Mouse (Mus musculus) hindbrain, embryonic 13.5 days (tissue): ENCODE measurements at regions not wholly inside any gene's neighbourhood (a gene's known extent, or its start where the extent isn't known, plus 50 kb on each side); places are given as distances from the start of the nearest gene placed in this dataset.

Source experiments
- ATAC-seq: fragments of 200-750 bp; cut with Nextera tagmentation; 2 replicates; pipeline ENCODE4 v1.8.0; 2017; ENCODE audit warnings: moderate TSS enrichment; ENCODE audit not compliant: low FRiP score
- H3K27ac ChIP-seq: fragments of 300-500 bp; sonication (generic); 2 replicates; pipeline ENCODE4 v1.5.1; 2015; ENCODE audit warnings: inconsistent platforms, mild to moderate bottlenecking, moderate library complexity
- H3K27me3 ChIP-seq: fragments of 300-500 bp; sonication (generic); 2 replicates; pipeline ENCODE4 v1.6.1; 2015; ENCODE audit warnings: mild to moderate bottlenecking, inconsistent platforms
- H3K36me3 ChIP-seq: fragments of 300-500 bp; sonication (generic); 2 replicates; pipeline ENCODE4 v1.6.1; 2015; ENCODE audit warnings: mild to moderate bottlenecking, inconsistent platforms
- H3K4me1 ChIP-seq: fragments of 300-500 bp; sonication (generic); replicated peaks from 2 replicates; pipeline ENCODE4 v1.6.1; 2015; ENCODE audit warnings: inconsistent platforms
- H3K4me2 ChIP-seq: fragments of 300-500 bp; sonication (generic); 2 replicates; pipeline ENCODE4 v1.6.1; 2015; ENCODE audit warnings: inconsistent platforms, mild to moderate bottlenecking, moderate library complexity
- H3K4me3 ChIP-seq: fragments of 300-500 bp; sonication (generic); 2 replicates; pipeline ENCODE4 v1.5.1; 2015; ENCODE audit warnings: mild to moderate bottlenecking, inconsistent platforms
- H3K9ac ChIP-seq: fragments of 300-500 bp; sonication (generic); 2 replicates; pipeline ENCODE4 v1.6.1; 2015; ENCODE audit warnings: mild to moderate bottlenecking, inconsistent platforms
- H3K9me3 ChIP-seq: fragments of 300-500 bp; sonication (generic); 2 replicates; pipeline ENCODE4 v1.6.1; 2016; ENCODE audit warnings: inconsistent platforms
- WGBS: fragments of 180-500 bp; shearing (Covaris S2); methylation state at CpG from one replicate; pipeline ENCODE4 v1.1.7; 2015; 5-methylcytosine and 5-hydroxymethylcytosine counted together

GRCm38 (mm10) chr17:50425110-50425509, 84.1 kb upstream of the Plcl2 start:
- WGBS, result 89% methylated on average over 3 of the region's 3 CpGs
- Histone ChIP-seq H3K9ac (no peak overlapping the region), H3K4me3 (no peak overlapping the region), H3K36me3 (no peaks in the 10 kb centered on the region), H3K4me2 (no peak overlapping the region), H3K27ac (no peak overlapping the region), H3K27me3 (no peaks in the 10 kb centered on the region), H3K4me1 (peaks cover 11% of the 10 kb centered on the region), H3K9me3 (no peaks in the 10 kb centered on the region)
- ATAC-seq, result no peak

DNA sequence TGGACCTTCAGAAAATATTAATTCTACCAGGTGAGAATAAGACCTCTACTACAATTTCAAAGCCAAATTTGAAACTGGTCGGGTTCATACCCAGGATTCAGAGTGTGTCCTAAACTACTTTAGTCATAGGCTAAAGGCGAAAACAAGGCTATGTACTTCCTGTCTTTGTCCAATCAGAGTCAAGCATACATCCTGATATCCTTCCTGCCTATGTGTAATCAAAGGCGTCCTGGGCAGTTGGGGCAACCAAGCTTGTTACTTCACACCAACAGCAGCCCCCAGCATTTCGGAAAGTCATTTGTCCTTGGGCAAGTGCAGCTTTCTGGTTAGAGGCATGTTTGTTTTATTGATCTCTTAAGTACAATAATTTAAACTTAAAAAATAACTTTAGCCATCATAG, 83.7 kb upstream of the Plcl2 start:
- no peaks in the 10 kb centered on the region for H3K9me3 ChIP-seq
- H3K4me3 ChIP-seq, result no peak overlapping the region
- H3K4me2 ChIP-seq, result no peak overlapping the region
- no peak overlapping the region for H3K9ac ChIP-seq
- H3K36me3 ChIP-seq, result no peaks in the 10 kb centered on the region
- H3K4me1 ChIP-seq, result peaks cover 11% of the 10 kb centered on the region
- no peaks in the 10 kb centered on the region for H3K27me3 ChIP-seq
- no peak for ATAC-seq
- 87% methylated on average over 4 of the region's 4 CpGs for WGBS
- no peak overlapping the region for H3K27ac ChIP-seq

GRCm38 (mm10) chr17:50426146-50426545, 83.1 kb upstream of the Plcl2 start:
- Histone ChIP-seq H3K4me2 (no peak overlapping the region), H3K27me3 (no peaks in the 10 kb centered on the region), H3K9ac (no peak overlapping the region), H3K4me3 (no peak overlapping the region), H3K4me1 (peaks cover 11% of the 10 kb centered on the region), H3K27ac (no peak overlapping the region), H3K9me3 (no peaks in the 10 kb centered on the region), H3K36me3 (no peaks in the 10 kb centered on the region)
- ATAC-seq, result no peak
- 72% methylated on average over 7 of the region's 7 CpGs for WGBS

GRCm38 (mm10) chr17:50427331-50428003, 81.7 kb upstream of the Plcl2 start:
- no peak overlapping the region for H3K9ac ChIP-seq
- 0 out of 2 replicates have a peak overlapping the region, but pooled peaks have one; percentile 5 for H3K4me3 ChIP-seq
- WGBS, result 5% methylated on average over 10 of the region's 10 CpGs

DNA sequence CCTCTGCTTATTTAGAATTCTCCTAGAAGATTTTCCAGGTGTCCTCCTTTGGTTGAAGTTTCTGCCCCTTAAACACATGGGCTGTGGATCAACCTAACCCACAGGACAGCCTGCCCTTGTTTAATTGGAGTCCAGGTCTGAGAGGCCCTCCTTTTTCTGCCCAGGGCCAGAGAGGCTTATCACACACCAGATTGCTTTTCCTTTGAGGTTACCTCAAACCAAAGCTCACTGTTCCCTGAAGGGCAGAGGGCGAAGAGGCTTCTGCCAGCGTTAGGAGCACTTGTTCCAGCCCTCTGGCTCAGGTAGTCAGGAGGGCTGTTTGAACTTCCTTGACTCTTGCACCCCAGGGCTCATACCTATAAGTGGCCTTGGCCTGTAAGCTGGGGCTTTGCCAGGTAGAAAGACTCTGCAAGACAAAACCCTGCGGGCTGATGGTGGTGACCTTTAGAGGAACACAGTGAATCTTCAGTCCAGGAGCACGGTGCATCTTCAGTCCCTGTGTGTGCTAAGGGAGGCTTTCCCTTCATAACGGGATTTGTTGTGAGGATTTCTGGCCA, 81.1 kb upstream of the Plcl2 start:
- H3K27ac ChIP-seq, result peak overlapping the region; percentile 82
- H3K4me3 ChIP-seq, result no peak overlapping the region
- peaks cover 11% of the 10 kb centered on the region for H3K4me1 ChIP-seq
- 0 out of 2 replicates have a peak, but pooled peaks have one; percentile 29 for ATAC-seq
- no peak overlapping the region for H3K9ac ChIP-seq
- H3K27me3 ChIP-seq, result no peaks in the 10 kb centered on the region
- 55% methylated on average over 5 of the region's 5 CpGs for WGBS
- no peak overlapping the region for H3K4me2 ChIP-seq
- no peaks in the 10 kb centered on the region for H3K9me3 ChIP-seq
- no peaks in the 10 kb centered on the region for H3K36me3 ChIP-seq

More at GRCm38 (mm10) chr17:50427331-50428003, 81.7 kb upstream of the Plcl2 start:
- no peaks in the 10 kb centered on the region for H3K9me3 ChIP-seq
- H3K27ac ChIP-seq, result peak overlapping the region; percentile 82
- ATAC-seq, result peak; percentile 79
- H3K4me1 ChIP-seq, result peaks cover 11% of the 10 kb centered on the region
- H3K27me3 ChIP-seq, result no peaks in the 10 kb centered on the region
- H3K36me3 ChIP-seq, result no peaks in the 10 kb centered on the region
- peak overlapping the region; percentile 40 for H3K4me2 ChIP-seq

DNA sequence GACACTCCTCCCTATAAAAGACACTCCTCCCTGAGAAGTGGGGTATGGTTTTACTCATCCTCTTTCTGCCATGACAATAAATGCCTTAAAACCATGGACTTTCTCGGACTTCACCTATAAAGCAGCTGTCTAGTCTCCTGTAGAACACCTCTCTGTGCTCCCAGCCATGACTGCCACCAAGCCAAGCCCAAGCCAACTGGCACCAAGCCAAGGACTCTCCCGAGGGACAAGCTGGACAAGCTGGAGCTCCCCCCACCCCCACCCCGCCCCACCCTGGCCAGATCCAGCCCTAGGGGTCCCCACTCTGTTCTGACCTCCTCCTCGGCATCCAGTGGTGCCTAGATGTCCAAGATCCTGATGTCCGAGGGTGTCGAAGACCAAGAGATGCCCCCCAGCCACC, 76.6 kb upstream of the Plcl2 start:
- no peak overlapping the region for H3K4me3 ChIP-seq
- H3K36me3 ChIP-seq, result no peaks in the 10 kb centered on the region
- no peaks in the 10 kb centered on the region for H3K27me3 ChIP-seq
- ATAC-seq, result no peak
- peaks cover 7% of the 10 kb centered on the region for H3K4me1 ChIP-seq
- H3K4me2 ChIP-seq, result no peak overlapping the region
- no peak overlapping the region for H3K27ac ChIP-seq
- 86% methylated on average over 6 of the region's 6 CpGs for WGBS
- H3K9me3 ChIP-seq, result no peaks in the 10 kb centered on the region
- H3K9ac ChIP-seq, result no peak overlapping the region

DNA sequence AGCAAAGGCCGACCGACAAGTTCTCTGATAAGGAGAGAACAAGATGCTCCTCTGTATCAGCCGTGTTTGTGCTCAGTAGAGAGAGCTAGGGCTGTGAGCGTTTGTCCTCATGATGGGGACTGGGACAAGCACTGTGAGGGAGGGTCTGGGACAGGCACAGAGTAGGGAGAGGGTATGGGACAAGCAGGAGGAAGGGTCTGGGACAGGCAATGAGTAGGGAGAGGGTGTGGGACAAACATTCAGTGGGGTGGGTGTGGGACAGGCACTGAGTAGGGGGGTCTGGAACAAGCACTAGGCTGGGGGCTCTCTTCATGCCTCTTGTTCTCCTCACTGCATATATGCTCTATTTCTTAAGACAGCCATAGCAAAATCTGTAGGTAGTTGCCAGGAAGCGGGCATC, 70.2 kb upstream of the Plcl2 start:
- no peak overlapping the region for H3K4me3 ChIP-seq

DNA sequence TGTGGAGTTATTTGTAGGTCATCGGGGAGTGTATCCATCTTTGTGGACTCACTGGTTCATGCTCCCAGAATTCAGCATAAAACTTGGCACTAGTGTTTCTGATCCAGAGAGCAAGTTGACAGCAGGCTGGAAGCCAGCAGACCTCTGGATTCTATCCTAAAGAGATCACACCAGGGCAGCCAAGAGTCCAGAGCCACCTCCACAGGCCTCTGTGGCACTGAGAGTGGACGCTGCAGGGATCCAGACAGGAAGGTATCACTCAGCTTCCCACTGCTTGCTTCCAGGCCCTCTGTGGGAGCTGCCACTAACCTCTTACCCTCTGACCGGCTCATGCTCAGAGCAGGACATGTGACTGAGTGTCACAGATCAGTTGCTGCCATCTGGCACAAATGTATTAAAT, 69.8 kb upstream of the Plcl2 start:
- Histone ChIP-seq H3K9me3 (no peaks in the 10 kb centered on the region), H3K4me2 (no peak overlapping the region), H3K4me1 (peaks cover 8% of the 10 kb centered on the region; the same call in 1 of the 2 replicates), H3K9ac (no peak overlapping the region), H3K36me3 (no peaks in the 10 kb centered on the region), H3K27ac (0 out of 2 replicates have a peak overlapping the region, but pooled peaks have one; percentile 6), H3K4me3 (no peak overlapping the region), H3K27me3 (no peaks in the 10 kb centered on the region)
- 67% methylated on average over 3 of the region's 3 CpGs for WGBS
- ATAC-seq, result no peak

More for the DNA sequence above, 70.2 kb upstream of the Plcl2 start:
- H3K27ac ChIP-seq, result no peak overlapping the region
- ATAC-seq, result no peak
- H3K4me1 ChIP-seq, result peaks cover 8% of the 10 kb centered on the region; the same call in 1 of the 2 replicates
- H3K36me3 ChIP-seq, result no peaks in the 10 kb centered on the region
- no peaks in the 10 kb centered on the region for H3K9me3 ChIP-seq
- no peak overlapping the region for H3K4me2 ChIP-seq
- H3K9ac ChIP-seq, result no peak overlapping the region
- 94% methylated on average over 5 of the region's 5 CpGs for WGBS
- no peaks in the 10 kb centered on the region for H3K27me3 ChIP-seq

GRCm38 (mm10) chr17:50442062-50442461, 67.1 kb upstream of the Plcl2 start:
- Histone ChIP-seq H3K36me3 (no peaks in the 10 kb centered on the region), H3K4me3 (no peak overlapping the region), H3K27me3 (no peaks in the 10 kb centered on the region), H3K9me3 (no peaks in the 10 kb centered on the region), H3K4me1 (peaks cover 8% of the 10 kb centered on the region; the same call in 1 of the 2 replicates), H3K27ac (no peak overlapping the region), H3K4me2 (no peak overlapping the region), H3K9ac (no peak overlapping the region)
- 87% methylated on average over 5 of the region's 5 CpGs for WGBS
- no peak for ATAC-seq

GRCm38 (mm10) chr17:50442905-50443304, 66.3 kb upstream of the Plcl2 start:
- WGBS, result 93% methylated on average over 6 of the region's 6 CpGs
- no peak overlapping the region for H3K27ac ChIP-seq
- no peaks in the 10 kb centered on the region for H3K36me3 ChIP-seq
- H3K27me3 ChIP-seq, result no peaks in the 10 kb centered on the region
- H3K4me3 ChIP-seq, result no peak overlapping the region
- ATAC-seq, result no peak
- H3K9ac ChIP-seq, result no peak overlapping the region
- no peaks in the 10 kb centered on the region for H3K9me3 ChIP-seq
- no peak overlapping the region for H3K4me2 ChIP-seq
- H3K4me1 ChIP-seq, result peaks cover 8% of the 10 kb centered on the region; the same call in 1 of the 2 replicates

DNA sequence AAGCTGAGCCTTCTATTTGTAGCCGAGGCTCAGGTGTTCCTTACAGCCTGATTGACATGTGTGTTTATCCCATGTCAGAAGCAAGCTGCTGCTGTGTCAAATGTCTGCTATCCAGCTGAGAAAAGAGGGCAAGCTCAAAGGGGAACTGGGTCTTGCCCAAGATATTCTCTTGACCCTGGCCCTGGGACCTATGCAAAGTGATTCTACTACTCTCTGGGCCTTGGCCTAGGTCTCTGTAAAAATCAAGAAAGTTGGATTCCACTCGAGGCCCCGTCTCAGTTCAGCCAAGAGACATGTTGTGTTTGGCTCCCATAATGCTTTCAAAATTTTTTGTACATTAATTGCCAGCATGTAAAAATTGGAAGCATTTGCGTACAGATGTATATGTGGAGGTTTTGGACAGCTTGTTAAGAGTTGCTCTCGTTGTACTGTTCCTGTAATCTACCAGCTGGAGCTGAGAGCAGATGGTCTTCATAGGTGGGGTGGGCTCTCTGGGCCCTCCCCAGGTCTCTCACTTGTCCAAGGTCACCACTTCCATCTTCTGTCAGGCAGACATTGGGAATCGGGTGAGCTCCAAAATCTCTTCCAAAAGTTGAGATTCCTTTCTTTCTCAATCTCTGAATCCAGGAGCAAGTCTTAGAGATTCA, 65.7 kb upstream of the Plcl2 start:
- Histone ChIP-seq H3K9me3 (no peaks in the 10 kb centered on the region), H3K4me3 (no peak overlapping the region), H3K4me1 (peaks cover 8% of the 10 kb centered on the region; the same call in 1 of the 2 replicates), H3K36me3 (no peaks in the 10 kb centered on the region), H3K4me2 (no peak overlapping the region), H3K9ac (no peak overlapping the region), H3K27ac (no peak overlapping the region), H3K27me3 (no peaks in the 10 kb centered on the region)
- ATAC-seq, result no peak
- WGBS, result 83% methylated on average over 6 of the region's 6 CpGs

GRCm38 (mm10) chr17:50444023-50444389, 65.2 kb upstream of the Plcl2 start:
- no peak overlapping the region for H3K4me3 ChIP-seq
- peaks cover 8% of the 10 kb centered on the region; the same call in 1 of the 2 replicates for H3K4me1 ChIP-seq
- no peak overlapping the region for H3K27ac ChIP-seq
- ATAC-seq, result no peak
- H3K4me2 ChIP-seq, result no peak overlapping the region
- no peaks in the 10 kb centered on the region for H3K27me3 ChIP-seq
- no peaks in the 10 kb centered on the region for H3K36me3 ChIP-seq
- H3K9ac ChIP-seq, result no peak overlapping the region
- no peaks in the 10 kb centered on the region for H3K9me3 ChIP-seq
- WGBS, result 84% methylated on average over 1 of the region's 1 CpGs
